Mouse (Mus musculus): ENCODE results near the gene Metrnl.
"Not testable (repeated sequence)": the region's sequence is repeated elsewhere in the genome, so short reads cannot be mapped to it uniquely, and the experiment has no call there.

Metrnl gene

GRCm38 (mm10) chr11:121701244-121701643, at the start of gene Metrnl:
Gene Metrnl (plus strand): TSS chr11:121701544.
- DNase-seq (ENCODE audit: low read depth in 2 of 2, low spot score in 2 of 2) = no peak

- no peak for DNase-seq (ENCODE audit: low read depth in 2 of 2, low spot score in 2 of 2)
Measured at GRCm38 (mm10) chr11:121651556-121651955, 49.8 kb upstream of the Metrnl start.

GRCm38 (mm10) chr11:121651983-121652382, 49.4 kb upstream of the Metrnl start:
- no peak for DNase-seq (ENCODE audit: low read depth in 2 of 2, low spot score in 2 of 2)

- DNase-seq (ENCODE audit: low read depth in 2 of 2, low spot score in 2 of 2) = peak; percentile 45 to 72
Measured at GRCm38 (mm10) chr11:121652547-121653305, 48.6 kb upstream of the Metrnl start.

GRCm38 (mm10) chr11:121653631-121654030, 47.7 kb upstream of the Metrnl start:
- DNase-seq (ENCODE audit: low read depth in 2 of 2, low spot score in 2 of 2) = no peak

- no peak for DNase-seq (ENCODE audit: low read depth in 2 of 2, low spot score in 2 of 2)
Measured at GRCm38 (mm10) chr11:121654406-121654945, 46.9 kb upstream of the Metrnl start.

- no peak for DNase-seq (ENCODE audit: low read depth in 2 of 2, low spot score in 2 of 2)
Measured at GRCm38 (mm10) chr11:121655166-121655806, 46.1 kb upstream of the Metrnl start.

- no peak for DNase-seq (ENCODE audit: low read depth in 2 of 2, low spot score in 2 of 2)
Measured at GRCm38 (mm10) chr11:121655807-121656511, 45.4 kb upstream of the Metrnl start.

GRCm38 (mm10) chr11:121658151-121658550, 43.2 kb upstream of the Metrnl start:
- no peak for DNase-seq (ENCODE audit: low read depth in 2 of 2, low spot score in 2 of 2)

- DNase-seq (ENCODE audit: low read depth in 2 of 2, low spot score in 2 of 2) = not testable (repeated sequence)
Measured at GRCm38 (mm10) chr11:121660604-121661003, 40.7 kb upstream of the Metrnl start.

GRCm38 (mm10) chr11:121661116-121661515, 40.2 kb upstream of the Metrnl start:
- no peak for DNase-seq (ENCODE audit: low read depth in 2 of 2, low spot score in 2 of 2)

GRCm38 (mm10) chr11:121667541-121667940, 33.8 kb upstream of the Metrnl start:
- no peak for DNase-seq (ENCODE audit: low read depth in 2 of 2, low spot score in 2 of 2)

GRCm38 (mm10) chr11:121668776-121669175, 32.6 kb upstream of the Metrnl start:
- DNase-seq (ENCODE audit: low read depth in 2 of 2, low spot score in 2 of 2) = no peak

GRCm38 (mm10) chr11:121670926-121671325, 30.4 kb upstream of the Metrnl start:
- no peak for DNase-seq (ENCODE audit: low read depth in 2 of 2, low spot score in 2 of 2)

GRCm38 (mm10) chr11:121672312-121672989, 28.9 kb upstream of the Metrnl start:
- DNase-seq (ENCODE audit: low read depth in 2 of 2, low spot score in 2 of 2) = no peak

- peak; percentile 97 to 98 for DNase-seq (ENCODE audit: low read depth in 2 of 2, low spot score in 2 of 2)
Measured at GRCm38 (mm10) chr11:121672990-121673572, 28.3 kb upstream of the Metrnl start, which contains the start of gene B3gntl1. Gene B3gntl1 (minus strand): TSS chr11:121673153.

- DNase-seq (ENCODE audit: low read depth in 2 of 2, low spot score in 2 of 2) = no peak
Measured at GRCm38 (mm10) chr11:121673629-121674028, 27.7 kb upstream of the Metrnl start.

- no peak for DNase-seq (ENCODE audit: low read depth in 2 of 2, low spot score in 2 of 2)
Measured at GRCm38 (mm10) chr11:121676836-121677235, 24.5 kb upstream of the Metrnl start.

GRCm38 (mm10) chr11:121679581-121679980, 21.8 kb upstream of the Metrnl start:
- no peak for DNase-seq (ENCODE audit: low read depth in 2 of 2, low spot score in 2 of 2)

- no peak for DNase-seq (ENCODE audit: low read depth in 2 of 2, low spot score in 2 of 2)
Measured at GRCm38 (mm10) chr11:121680750-121681149, 20.6 kb upstream of the Metrnl start.

GRCm38 (mm10) chr11:121683243-121683642, 18.1 kb upstream of the Metrnl start:
- no peak for DNase-seq (ENCODE audit: low read depth in 2 of 2, low spot score in 2 of 2)
